Mouse (Mus musculus) heart, adult 2 months (tissue): ENCODE measurements at regions not wholly inside any gene's neighbourhood (a gene's known extent, or its start where the extent isn't known, plus 50 kb on each side); places are given as distances from the start of the nearest gene placed in this dataset.

Source experiments
- CTCF ChIP-seq: fragments of 200-600 bp; IDR thresholded peaks from 2 replicates; pipeline ENCODE4 v1.8.1; 2022; ENCODE audit warnings: antibody characterized with exemption, mild to moderate bottlenecking, moderate library complexity
- POLR2A ChIP-seq: fragments of 200-500 bp; IDR thresholded peaks from 2 replicates; pipeline ENCODE4 v1.6.1; 2011; ENCODE audit warnings: mild to moderate bottlenecking, low read depth, low read length, control low read depth; ENCODE audit not compliant: insufficient read depth

- TF ChIP-seq POLR2A (no peak), CTCF (no peak)
These were observed 2826.1 kb upstream of the 5930422O12Rik start for GRCm38 (mm10) chr8:30602421-30602820.
